Mouse (Mus musculus) urinary bladder, adult 2 months (tissue): ENCODE measurements around the gene Mical2. TPM values are rescaled to one million over a fixed set of nuclear protein-coding genes. Genes with fewer than 3 reads are reported as not detected.
A peak's percentile ranks its signal among the peaks of the same experiment; 100 is the strongest.

Experiments
- DNase-seq: peaks from one replicate; pipeline ENCODE4 v3.0.0; 2022; ENCODE audit warnings: low spot score
- polyA plus RNA-seq: library from polyadenylated mRNA; depleted of rRNA; stranded (reverse); fragments of >200 nt; gene quantifications from 2 replicates; pipeline ENCODE4 v1.2.3, GENCODE M21; 2012

Mical2 gene
- polyA plus RNA-seq, 1 experiment = 22.9 TPM

GRCm38 (mm10) chr7:112405578-112405977 lies 179.9 kb downstream of the Mical2 start:
- DNase-seq = no peak

GRCm38 (mm10) chr7:112407597-112407996 lies 181.9 kb downstream of the Mical2 start:
- DNase-seq = no peak

- DNase-seq = no peak
Measured at GRCm38 (mm10) chr7:112409991-112410390, 184.3 kb downstream of the Mical2 start.

- no peak for DNase-seq
Measured at GRCm38 (mm10) chr7:112413286-112413685, 187.6 kb downstream of the Mical2 start.

- DNase-seq = no peak
Measured at GRCm38 (mm10) chr7:112416058-112416526, 190.4 kb downstream of the Mical2 start.

- no peak for DNase-seq
Measured at GRCm38 (mm10) chr7:112416730-112417513, 191.3 kb downstream of the Mical2 start.

GRCm38 (mm10) chr7:112417598-112417997 lies 191.9 kb downstream of the Mical2 start:
- no peak for DNase-seq

- no peak for DNase-seq
Measured at GRCm38 (mm10) chr7:112423438-112423837, 197.8 kb downstream of the Mical2 start.

GRCm38 (mm10) chr7:112426811-112427210 lies 201.2 kb downstream of the Mical2 start:
- no peak for DNase-seq

- DNase-seq = peak; percentile 68
Measured at GRCm38 (mm10) chr7:112427357-112428157, 201.9 kb downstream of the Mical2 start, which contains the start of gene Parva. TSS of gene Parva (plus strand) at chr7:112427505.

GRCm38 (mm10) chr7:112428158-112428535 lies 202.5 kb downstream of the Mical2 start:
- DNase-seq = peak; percentile 84

- DNase-seq = no peak
Measured at GRCm38 (mm10) chr7:112439846-112440245, 214.2 kb downstream of the Mical2 start.

- DNase-seq = no peak
Measured at GRCm38 (mm10) chr7:112444152-112444984, 218.7 kb downstream of the Mical2 start.

GRCm38 (mm10) chr7:112444985-112445367 lies 219.3 kb downstream of the Mical2 start:
- no peak for DNase-seq

GRCm38 (mm10) chr7:112446498-112446897 lies 220.8 kb downstream of the Mical2 start:
- DNase-seq = no peak

- DNase-seq = no peak
Measured at GRCm38 (mm10) chr7:112449954-112450700, 224.5 kb downstream of the Mical2 start.

GRCm38 (mm10) chr7:112452471-112452870 lies 226.8 kb downstream of the Mical2 start:
- DNase-seq = no peak

GRCm38 (mm10) chr7:112453805-112454214 lies 228.2 kb downstream of the Mical2 start:
- DNase-seq = no peak

- DNase-seq = no peak
Measured at GRCm38 (mm10) chr7:112454380-112454779, 228.7 kb downstream of the Mical2 start.

GRCm38 (mm10) chr7:112454951-112455350 lies 229.3 kb downstream of the Mical2 start:
- DNase-seq = no peak

GRCm38 (mm10) chr7:112455566-112456110 lies 230.0 kb downstream of the Mical2 start:
- DNase-seq = no peak
